Mouse (Mus musculus) stomach, postnatal 0 days (tissue): Measurements from ENCODE around the gene Serpinb1c. TPM values are rescaled to one million over a fixed set of nuclear protein-coding genes. Genes with fewer than 3 reads are reported as not detected.

Experiments used
- ATAC-seq: fragments of 200-750 bp; cut with Nextera tagmentation; 2 replicates; pipeline ENCODE4 v1.8.0; 2017; ENCODE audit not compliant: low FRiP score, low TSS enrichment
- DNase-seq: peaks from one replicate; pipeline ENCODE4 v3.0.0-alpha.2; 2016; ENCODE audit warnings: low spot score
- H3K27ac ChIP-seq: fragments of 300-500 bp; sonication (generic); replicated peaks from 2 replicates; pipeline ENCODE4 v1.5.1; 2014; ENCODE audit warnings: mild to moderate bottlenecking, control low read depth
- H3K27me3 ChIP-seq: fragments of 300-500 bp; sonication (generic); 2 replicates; pipeline ENCODE4 v1.6.1; 2014; ENCODE audit warnings: low read length; ENCODE audit not compliant: control insufficient read depth, insufficient read depth
- H3K36me3 ChIP-seq: fragments of 300-500 bp; sonication (generic); 2 replicates; pipeline ENCODE4 v1.6.1; 2014; ENCODE audit warnings: low read length, mixed read lengths; ENCODE audit not compliant: control insufficient read depth, insufficient read depth
- H3K4me1 ChIP-seq: fragments of 300-500 bp; sonication (generic); replicated peaks from 2 replicates; pipeline ENCODE4 v1.6.1; 2014; ENCODE audit warnings: antibody characterized with exemption; ENCODE audit not compliant: control insufficient read depth, insufficient read depth
- H3K4me2 ChIP-seq: fragments of 300-500 bp; sonication (generic); replicated peaks from 2 replicates; pipeline ENCODE4 v1.6.1; 2014; ENCODE audit warnings: low read depth, mild to moderate bottlenecking, control low read depth, moderate library complexity
- H3K4me3 ChIP-seq: fragments of 300-500 bp; sonication (generic); 2 replicates; pipeline ENCODE4 v1.5.1; 2014; ENCODE audit warnings: low read depth, low read length, control low read depth
- H3K9ac ChIP-seq: fragments of 300-500 bp; sonication (generic); 2 replicates; pipeline ENCODE4 v1.6.1; 2014; ENCODE audit warnings: mild to moderate bottlenecking, low read length, control low read depth, mixed read lengths
- H3K9me3 ChIP-seq: fragments of 300-500 bp; sonication (generic); 2 replicates; pipeline ENCODE4 v1.6.1; 2016; ENCODE audit warnings: low read length; ENCODE audit not compliant: control insufficient read depth
- CTCF ChIP-seq: IDR thresholded peaks from 2 replicates; pipeline ENCODE4 v1.5.1; 2016; ENCODE audit warnings: antibody characterized with exemption, low read depth, mild to moderate bottlenecking, moderate library complexity
- EP300 ChIP-seq: optimal IDR thresholded peaks from 2 replicates; pipeline ENCODE3; 2016; ENCODE audit warnings: antibody characterized with exemption
- WGBS: fragments of 180-500 bp; shearing (Covaris S2); extraction: QIAGEN DNeasy Blood & Tissue Kit; methylation state at CpG from one replicate; pipeline ENCODE4 v1.1.7; 2014; 5-methylcytosine and 5-hydroxymethylcytosine counted together
- polyA plus RNA-seq: library from polyadenylated mRNA; unstranded; fragments of >200 nt; fragmentation: Nextera tagmentation; extraction: Ambion mirVana; gene quantifications from 2 replicates; pipeline ENCODE4 v1.2.1, GENCODE M21; 2015

Gene Serpinb1c
- polyA plus RNA-seq, 1 experiment from 2014 or later = 0.10 TPM

GRCm38 (mm10) chr13:32850156-32850555 is 47.9 kb downstream of the Serpinb1c start:
- H3K4me3 ChIP-seq = no peak overlapping the region
- peak overlapping the region; percentile 44 for H3K4me2 ChIP-seq
- H3K4me1 ChIP-seq = no peaks in the 10 kb centered on the region; the same call in 1 of the 2 replicates
- H3K36me3 ChIP-seq = no peaks in the 10 kb centered on the region
- 81% methylated on average over 1 of the region's 1 CpGs for WGBS
- ATAC-seq = no peak
- H3K27ac ChIP-seq = peak overlapping the region; percentile 84
- DNase-seq = peak; percentile 24
- no peaks in the 10 kb centered on the region for H3K27me3 ChIP-seq
- no peaks in the 10 kb centered on the region for H3K9me3 ChIP-seq
- no peak overlapping the region for H3K9ac ChIP-seq
- TF ChIP-seq CTCF = no peak
- TF ChIP-seq EP300 = no peak

DNA sequence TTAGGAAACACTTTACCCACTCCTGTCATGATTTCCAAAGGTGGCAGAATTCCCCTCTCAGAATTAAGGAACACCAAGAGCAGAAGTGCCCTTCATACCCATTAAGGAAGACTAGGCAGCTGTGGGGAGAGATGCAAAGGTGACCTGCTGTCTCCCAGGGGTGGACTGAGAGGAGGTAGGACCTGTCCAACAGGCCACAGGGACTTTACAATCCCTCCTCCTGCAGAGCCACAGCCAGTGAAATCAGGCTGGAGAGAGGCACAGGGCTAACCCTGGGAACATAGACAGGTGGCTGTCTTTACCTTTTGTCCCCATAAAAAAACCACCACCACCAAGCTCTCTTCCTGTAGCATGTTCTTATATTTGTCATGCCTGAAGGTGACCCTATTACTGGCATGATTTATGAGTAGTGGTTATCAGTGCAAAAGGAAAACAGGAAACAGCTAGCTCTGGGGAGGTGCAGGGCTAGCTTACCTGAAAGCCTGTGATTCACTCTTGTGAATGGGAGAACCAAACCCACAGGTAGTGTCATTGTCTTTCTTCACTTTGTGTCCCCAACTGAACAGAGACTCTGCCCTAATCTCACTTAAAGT is 48.4 kb downstream of the Serpinb1c start:
- peak; percentile 23 for DNase-seq
- H3K4me3 ChIP-seq = no peak overlapping the region
- no peaks in the 10 kb centered on the region; the same call in 1 of the 2 replicates for H3K4me1 ChIP-seq
- ATAC-seq = peak; percentile 75
- TF ChIP-seq CTCF = no peak
- TF ChIP-seq EP300 = no peak
- no peaks in the 10 kb centered on the region for H3K9me3 ChIP-seq
- H3K27me3 ChIP-seq = no peaks in the 10 kb centered on the region
- no peaks in the 10 kb centered on the region for H3K36me3 ChIP-seq
- peak overlapping the region; percentile 84 for H3K27ac ChIP-seq
- peak overlapping the region; percentile 44 for H3K4me2 ChIP-seq
- no peak overlapping the region for H3K9ac ChIP-seq

- Histone ChIP-seq H3K9me3 (no peaks in the 10 kb centered on the region), H3K4me1 (no peaks in the 10 kb centered on the region; the same call in 1 of the 2 replicates), H3K27me3 (no peaks in the 10 kb centered on the region), H3K27ac (peak overlapping the region; percentile 84), H3K9ac (no peak overlapping the region), H3K4me3 (no peak overlapping the region), H3K4me2 (no peak overlapping the region; the same call in 1 of the 2 replicates), H3K36me3 (no peaks in the 10 kb centered on the region)
- 31% methylated on average over 4 of the region's 4 CpGs for WGBS
- TF ChIP-seq EP300 = no peak
- peak; percentile 92 for ATAC-seq
- peak; percentile 66 for DNase-seq
These were observed 48.9 kb downstream of the Serpinb1c start for GRCm38 (mm10) chr13:32849092-32849491.

DNA sequence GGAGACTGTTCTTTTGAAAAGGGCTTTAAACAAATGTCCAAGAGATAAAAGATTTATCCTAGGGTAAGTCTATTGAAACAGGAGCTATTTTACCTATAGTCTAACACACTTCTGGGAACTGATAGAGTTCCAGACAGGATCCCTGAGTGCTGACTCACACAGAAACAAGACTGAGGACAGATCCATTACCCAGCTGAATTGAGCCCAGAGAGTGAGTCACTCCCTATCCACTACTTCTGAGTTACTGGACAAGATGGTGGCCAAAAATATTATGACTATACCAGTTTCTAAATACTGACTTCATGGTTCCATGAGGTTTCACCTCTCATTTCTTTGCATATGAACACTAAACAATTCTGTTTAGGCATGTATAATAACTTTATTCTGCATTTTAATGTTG is 51.8 kb downstream of the Serpinb1c start:
- DNase-seq (no peak), ATAC-seq (no peak)
- Histone ChIP-seq H3K9me3 (no peaks in the 10 kb centered on the region), H3K9ac (no peak overlapping the region), H3K4me2 (no peak overlapping the region), H3K27ac (no peak overlapping the region), H3K4me3 (no peak overlapping the region), H3K36me3 (no peaks in the 10 kb centered on the region), H3K4me1 (no peaks in the 10 kb centered on the region; the same call in 1 of the 2 replicates), H3K27me3 (no peaks in the 10 kb centered on the region)
- no peak for TF ChIP-seq EP300
- no peak for TF ChIP-seq CTCF

GRCm38 (mm10) chr13:32841349-32841748 is 56.7 kb downstream of the Serpinb1c start:
- H3K9ac ChIP-seq = no peak overlapping the region
- TF ChIP-seq CTCF (no peak), EP300 (no peak)
- H3K36me3 ChIP-seq = no peaks in the 10 kb centered on the region
- DNase-seq (no peak), ATAC-seq (no peak)
- WGBS = 83% methylated on average over 3 of the region's 3 CpGs
- no peaks in the 10 kb centered on the region for H3K27me3 ChIP-seq
- no peaks in the 10 kb centered on the region for H3K4me1 ChIP-seq
- H3K4me2 ChIP-seq = no peak overlapping the region
- H3K9me3 ChIP-seq = no peaks in the 10 kb centered on the region
- no peak overlapping the region for H3K27ac ChIP-seq
- H3K4me3 ChIP-seq = no peak overlapping the region

GRCm38 (mm10) chr13:32839314-32839713 is 58.7 kb downstream of the Serpinb1c start:
- no peaks in the 10 kb centered on the region for H3K36me3 ChIP-seq
- TF ChIP-seq CTCF (no peak), EP300 (no peak)
- H3K4me3 ChIP-seq = no peak overlapping the region
- no peak for DNase-seq
- 17% methylated on average over 1 of the region's 1 CpGs for WGBS
- no peaks in the 10 kb centered on the region for H3K27me3 ChIP-seq
- no peak overlapping the region for H3K9ac ChIP-seq
- H3K4me1 ChIP-seq = no peaks in the 10 kb centered on the region
- no peaks in the 10 kb centered on the region for H3K9me3 ChIP-seq
- no peak overlapping the region for H3K4me2 ChIP-seq
- no peak overlapping the region for H3K27ac ChIP-seq
- ATAC-seq = no peak
